Mouse (Mus musculus) intestine, postnatal 0 days (tissue): ENCODE data around the gene Cyb561. TPM values are rescaled to one million over a fixed set of nuclear protein-coding genes. Genes with fewer than 3 reads are reported as not detected.

Source experiments
- ATAC-seq: fragments of 200-750 bp; cut with Nextera tagmentation; 2 replicates; pipeline ENCODE4 v1.8.0; 2017; ENCODE audit warnings: mild to moderate bottlenecking, moderate TSS enrichment, moderate library complexity
- H3K27ac ChIP-seq: fragments of 300-500 bp; sonication (generic); 2 replicates; pipeline ENCODE4 v1.5.1; 2014; ENCODE audit warnings: mild to moderate bottlenecking, low read depth, low read length, moderate library complexity
- H3K27me3 ChIP-seq: fragments of 300-500 bp; sonication (generic); replicated peaks from 2 replicates; pipeline ENCODE4 v1.6.1; 2014; ENCODE audit warnings: low read length, mixed read lengths; ENCODE audit not compliant: control insufficient read depth, insufficient read depth
- H3K36me3 ChIP-seq: fragments of 300-500 bp; sonication (generic); 2 replicates; pipeline ENCODE4 v1.6.1; 2014; ENCODE audit warnings: mild to moderate bottlenecking, moderate library complexity; ENCODE audit not compliant: control insufficient read depth, insufficient read depth
- H3K4me1 ChIP-seq: fragments of 300-500 bp; sonication (generic); replicated peaks from 2 replicates; pipeline ENCODE4 v1.6.1; 2014; ENCODE audit warnings: antibody characterized with exemption, low read length, mixed read lengths; ENCODE audit not compliant: control insufficient read depth, insufficient read depth
- H3K4me2 ChIP-seq: fragments of 300-500 bp; sonication (generic); replicated peaks from 2 replicates; pipeline ENCODE4 v1.6.1; 2014; ENCODE audit warnings: low read depth, mild to moderate bottlenecking, moderate library complexity
- H3K4me3 ChIP-seq: fragments of 300-500 bp; sonication (generic); 2 replicates; pipeline ENCODE4 v1.5.1; 2014; ENCODE audit warnings: low read depth, low read length
- H3K9ac ChIP-seq: fragments of 300-500 bp; sonication (generic); 2 replicates; pipeline ENCODE4 v1.6.1; 2014; ENCODE audit warnings: mild to moderate bottlenecking, low read depth, low read length
- H3K9me3 ChIP-seq: fragments of 300-500 bp; sonication (generic); 2 replicates; pipeline ENCODE4 v1.6.1; 2016; ENCODE audit warnings: mixed run types; ENCODE audit not compliant: control insufficient read depth
- CTCF ChIP-seq: sonication (generic); IDR thresholded peaks from 2 replicates; pipeline ENCODE4 v1.5.1; 2016; ENCODE audit warnings: low read depth, mild to moderate bottlenecking, control low read depth, antibody characterized with exemption, moderate library complexity
- WGBS: fragments of 180-500 bp; shearing (Covaris S2); extraction: QIAGEN DNeasy Blood & Tissue Kit; methylation state at CpG from one replicate; pipeline ENCODE4 v1.1.7; 2014; 5-methylcytosine and 5-hydroxymethylcytosine counted together
- polyA plus RNA-seq: library from polyadenylated mRNA; unstranded; fragments of >200 nt; fragmentation: Nextera tagmentation; extraction: Ambion mirVana; gene quantifications from 2 replicates; pipeline ENCODE4 v1.2.1, GENCODE M21; 2015

Cyb561 gene
- polyA plus RNA-seq, 1 experiment from 2014 or later, result 50.3 TPM

- Histone ChIP-seq H3K27ac (no peak overlapping the region), H3K4me1 (no peaks in the 10 kb centered on the region), H3K27me3 (no peaks in the 10 kb centered on the region), H3K4me2 (no peak overlapping the region), H3K4me3 (no peak overlapping the region), H3K9ac (no peak overlapping the region), H3K9me3 (no peaks in the 10 kb centered on the region), H3K36me3 (no peaks in the 10 kb centered on the region)
- 34% methylated on average over 1 of the region's 1 CpGs for WGBS
- no peak for TF ChIP-seq CTCF
- ATAC-seq, result no peak
Measured at GRCm38 (mm10) chr11:105958566-105958965, 5.4 kb upstream of the Cyb561 start.

- Histone ChIP-seq H3K9me3 (no peaks in the 10 kb centered on the region), H3K4me3 (no peak overlapping the region), H3K4me1 (no peaks in the 10 kb centered on the region; the same call in none of the 2 replicates), H3K27ac (no peak overlapping the region), H3K36me3 (no peaks in the 10 kb centered on the region), H3K27me3 (no peaks in the 10 kb centered on the region), H3K4me2 (no peak overlapping the region), H3K9ac (no peak overlapping the region)
- 62% methylated on average over 6 of the region's 6 CpGs for WGBS
- no peak for ATAC-seq
- no peak for TF ChIP-seq CTCF
Measured at GRCm38 (mm10) chr11:105957501-105957900, 4.4 kb upstream of the Cyb561 start.

GRCm38 (mm10) chr11:105955815-105956430 lies 2.8 kb upstream of the Cyb561 start:
- Histone ChIP-seq H3K9ac (no peak overlapping the region), H3K4me3 (no peak overlapping the region), H3K27me3 (no peaks in the 10 kb centered on the region), H3K4me2 (no peak overlapping the region), H3K4me1 (no peaks in the 10 kb centered on the region; the same call in none of the 2 replicates), H3K27ac (no peak overlapping the region), H3K9me3 (no peaks in the 10 kb centered on the region), H3K36me3 (no peaks in the 10 kb centered on the region)
- 85% methylated on average over 28 of the region's 28 CpGs for WGBS
- no peak for TF ChIP-seq CTCF
- no peak for ATAC-seq

GRCm38 (mm10) chr11:105953402-105953801 lies 266 bp upstream of the Cyb561 start:
- Histone ChIP-seq H3K27ac (no peak overlapping the region), H3K9me3 (no peaks in the 10 kb centered on the region), H3K9ac (no peak overlapping the region), H3K36me3 (no peaks in the 10 kb centered on the region), H3K4me3 (no peak overlapping the region), H3K4me1 (no peaks in the 10 kb centered on the region; the same call in none of the 2 replicates), H3K4me2 (no peak overlapping the region), H3K27me3 (no peaks in the 10 kb centered on the region)
- ATAC-seq, result 0 out of 2 replicates have a peak, but pooled peaks have one; percentile 30
- TF ChIP-seq CTCF, result no peak
- WGBS, result 42% methylated on average over 6 of the region's 6 CpGs

GRCm38 (mm10) chr11:105952111-105952510 lies 1.0 kb downstream of the Cyb561 start:
- peak overlapping the region; percentile 16; the same call in 1 of the 2 replicates for H3K27ac ChIP-seq
- no peaks in the 10 kb centered on the region for H3K9me3 ChIP-seq
- no peaks in the 10 kb centered on the region for H3K36me3 ChIP-seq
- no peaks in the 10 kb centered on the region; the same call in none of the 2 replicates for H3K4me1 ChIP-seq
- H3K27me3 ChIP-seq, result no peaks in the 10 kb centered on the region
- 77% methylated on average over 9 of the region's 9 CpGs for WGBS
- no peak overlapping the region for H3K4me3 ChIP-seq
- no peak overlapping the region for H3K9ac ChIP-seq
- TF ChIP-seq CTCF, result no peak
- no peak overlapping the region for H3K4me2 ChIP-seq
- no peak for ATAC-seq

GRCm38 (mm10) chr11:105951601-105952044 lies 1.5 kb downstream of the Cyb561 start:
- no peaks in the 10 kb centered on the region; the same call in none of the 2 replicates for H3K4me1 ChIP-seq
- no peak for ATAC-seq
- WGBS, result 66% methylated on average over 3 of the region's 3 CpGs
- H3K36me3 ChIP-seq, result no peaks in the 10 kb centered on the region
- H3K4me2 ChIP-seq, result no peak overlapping the region
- no peak for TF ChIP-seq CTCF
- H3K9ac ChIP-seq, result no peak overlapping the region
- H3K9me3 ChIP-seq, result no peaks in the 10 kb centered on the region
- H3K27ac ChIP-seq, result peak overlapping the region; percentile 50
- H3K4me3 ChIP-seq, result no peak overlapping the region
- no peaks in the 10 kb centered on the region for H3K27me3 ChIP-seq
